Mouse (Mus musculus) MEL (cell line): ENCODE data around the gene Dnajb1.

Experiments
- BHLHE40 ChIP-seq: IDR thresholded peaks from 2 replicates; pipeline ENCODE4 v1.6.1; 2012; ENCODE audit warnings: low read depth, mild to moderate bottlenecking, inconsistent platforms, low read length, improper control_type of control experiment, borderline replicate concordance
- CTCF ChIP-seq, 3 experiments: IDR thresholded peaks in 2 of 3; conservative IDR thresholded peaks in 1 of 3; 2 replicates each; pipeline ENCODE4 v1.5.1; 2011 to 2012; ENCODE audit warnings: low read length in 3 of 3, low read depth in 2 of 3, mild to moderate bottlenecking in 2 of 3, improper control_type of control experiment in 1 of 3, inconsistent platforms in 1 of 3, mixed read lengths in 1 of 3, moderate library complexity in 1 of 3; ENCODE audit not compliant: control insufficient read depth in 1 of 3, insufficient read depth in 1 of 3, poor library complexity in 1 of 3, severe bottlenecking in 1 of 3
- E2F4 ChIP-seq: IDR thresholded peaks from 2 replicates; pipeline ENCODE4 v1.6.1; 2011; ENCODE audit warnings: low read depth, low read length, improper control_type of control experiment, borderline replicate concordance
- ELF1 ChIP-seq: IDR thresholded peaks from 2 replicates; pipeline ENCODE4 v1.6.1; 2014; ENCODE audit warnings: low read depth, mild to moderate bottlenecking, inconsistent platforms, low read length, improper control_type of control experiment, moderate library complexity
- EP300 ChIP-seq, 2 experiments: IDR thresholded peaks; 2 replicates each; pipeline ENCODE4 v1.6.1; 2011; ENCODE audit warnings: improper control_type of control experiment in 2 of 2, low read length in 2 of 2, low read depth in 1 of 2, mild to moderate bottlenecking in 1 of 2
- GATA1 ChIP-seq: IDR thresholded peaks from 2 replicates; pipeline ENCODE4 v1.6.1; 2011; ENCODE audit warnings: low read depth, low read length, improper control_type of control experiment
- MAX ChIP-seq: IDR thresholded peaks from 2 replicates; pipeline ENCODE4 v1.6.1; 2011; ENCODE audit warnings: low read length, improper control_type of control experiment
- MXI1 ChIP-seq: IDR thresholded peaks from 2 replicates; pipeline ENCODE4 v1.6.1; 2011; ENCODE audit warnings: mild to moderate bottlenecking, low read depth, low read length, improper control_type of control experiment
- MYB ChIP-seq: IDR thresholded peaks from 2 replicates; pipeline ENCODE4 v1.6.1; 2011; ENCODE audit warnings: mild to moderate bottlenecking, low read depth, low read length, improper control_type of control experiment
- MYC ChIP-seq: IDR thresholded peaks from 2 replicates; pipeline ENCODE4 v1.6.1; 2011; ENCODE audit warnings: low read depth, mild to moderate bottlenecking, low read length, improper control_type of control experiment, moderate library complexity
- POLR2A ChIP-seq, 2 experiments: IDR thresholded peaks; 2 replicates each; pipeline ENCODE4 v1.6.1; 2011 to 2012; ENCODE audit warnings: low read length in 2 of 2, mild to moderate bottlenecking in 2 of 2, control low read depth in 1 of 2, improper control_type of control experiment in 1 of 2, low read depth in 1 of 2, moderate library complexity in 1 of 2; ENCODE audit not compliant: control insufficient read depth in 1 of 2, insufficient read depth in 1 of 2, poor library complexity in 1 of 2
- POLR2AphosphoS5 ChIP-seq: IDR thresholded peaks from 2 replicates; pipeline ENCODE4 v1.6.1; 2012; ENCODE audit warnings: low read depth, borderline replicate concordance, mild to moderate bottlenecking, inconsistent platforms, low read length, moderate library complexity, mixed read lengths
- TCF12 ChIP-seq: IDR thresholded peaks from 2 replicates; pipeline ENCODE4 v1.6.1; 2014; ENCODE audit warnings: low read depth, mild to moderate bottlenecking, inconsistent platforms, low read length, improper control_type of control experiment, moderate library complexity
- ZNF384 ChIP-seq: IDR thresholded peaks from 2 replicates; pipeline ENCODE4 v1.6.1; 2012; ENCODE audit warnings: low read depth, mild to moderate bottlenecking, inconsistent platforms, low read length, improper control_type of control experiment

- TF ChIP-seq POLR2A (IDR thresholded peaks at IDR 0.05; ENCODE audit: control insufficient read depth in 1 of 2, insufficient read depth in 1 of 2, low read depth in 1 of 2, low read length in 2 of 2, poor library complexity in 1 of 2) (no peak), MYC (no peak), ZNF384 (no peak), MAX (no peak), POLR2AphosphoS5 (no peak), CTCF (IDR thresholded peaks at IDR 0.05 in 2 of 3, conservative IDR thresholded peaks at IDR 0.05 in 1 of 3; ENCODE audit: control insufficient read depth in 1 of 3, insufficient read depth in 1 of 3, low read depth in 2 of 3, low read length in 3 of 3, poor library complexity in 1 of 3, severe bottlenecking in 1 of 3) (no peak), EP300 (IDR thresholded peaks at IDR 0.05; ENCODE audit: low read depth in 1 of 2, low read length in 2 of 2) (no peak), MXI1 (no peak), ELF1 (no peak), GATA1 (no peak), E2F4 (no peak), MYB (no peak), TCF12 (no peak), BHLHE40 (no peak)
Measured at GRCm38 (mm10) chr8:83585333-83585732, 22.7 kb upstream of the Dnajb1 start.
